In the genomic region with DNA sequence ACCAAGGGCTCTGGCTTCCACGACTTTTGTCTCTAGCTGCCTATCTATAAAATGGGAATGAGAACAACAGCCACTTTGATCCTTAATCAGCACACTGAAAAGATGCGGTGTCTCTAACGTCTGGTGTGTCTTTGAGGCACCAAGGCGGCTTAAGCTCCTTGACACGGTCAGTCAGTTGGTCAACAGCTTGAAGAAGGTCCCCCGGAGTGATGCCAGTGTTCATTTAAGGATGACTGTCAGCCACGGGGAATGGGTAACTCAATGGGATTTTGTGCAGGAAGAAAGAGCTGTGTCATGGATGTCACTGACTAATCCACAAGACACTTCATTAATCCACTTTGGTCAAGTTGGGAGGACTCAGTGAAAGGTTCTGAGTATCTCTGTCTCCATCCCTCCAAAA, we compare ENCODE assay signal across 20 mouse cellular contexts.
"Had no signal": no experiment of that assay in that cellular context is flagged by ENCODE, and none has a peak within 500 bp of the region (broad histone marks: within the 10 kb centered on the region; RNA-seq: fewer than 3 reads in every experiment).

No protein-coding gene starts in this region.

- H3K27ac ChIP-seq: kidney, postnatal 0 days; layer of hippocampus, adult 2 months; left cerebral cortex, adult 2 months; liver, embryonic 14.5 days; midbrain, embryonic 12.5 days; midbrain, embryonic 15.5 days; neural tube, embryonic 12.5 days; neural tube, embryonic 15.5 days; stomach, embryonic 15.5 days had no signal

- ATAC-seq: intestine, postnatal 0 days; midbrain, embryonic 15.5 days had no signal

- H3K27me3 ChIP-seq: lung, embryonic 15.5 days; megakaryocyte, embryonic 14.5 days; midbrain, embryonic 15.5 days; neural tube, embryonic 12.5 days; neural tube, embryonic 15.5 days; stomach, embryonic 15.5 days had no signal

- H3K4me2 ChIP-seq: lung, embryonic 15.5 days; midbrain, embryonic 12.5 days; midbrain, embryonic 15.5 days; neural tube, embryonic 12.5 days; neural tube, embryonic 15.5 days; stomach, embryonic 15.5 days had no signal

- H3K4me3 ChIP-seq: layer of hippocampus, adult 2 months; left cerebral cortex, adult 2 months; lung, embryonic 15.5 days; megakaryocyte, embryonic 14.5 days; midbrain, embryonic 12.5 days; midbrain, embryonic 15.5 days; neural tube, embryonic 12.5 days; neural tube, embryonic 15.5 days; stomach, embryonic 15.5 days had no signal

- H3K9ac ChIP-seq: liver, embryonic 14.5 days; lung, embryonic 15.5 days; midbrain, embryonic 12.5 days; midbrain, embryonic 15.5 days; neural tube, embryonic 12.5 days; neural tube, embryonic 15.5 days; stomach, embryonic 15.5 days had no signal

- H3K36me3 ChIP-seq: lung, embryonic 15.5 days; midbrain, embryonic 12.5 days; midbrain, embryonic 15.5 days; neural tube, embryonic 12.5 days; neural tube, embryonic 15.5 days; stomach, embryonic 15.5 days had no signal

- DNase-seq: kidney, adult 2 months; kidney, postnatal 25 days; layer of hippocampus, postnatal 36 days; lung, postnatal 10 days; lung, postnatal 36 days; right cerebral cortex, adult 18-20 months; right cerebral cortex, postnatal 14 days; right cerebral cortex, postnatal 4 days had no signal

- H3K4me1 ChIP-seq: neural tube, embryonic 12.5 days had no signal

- H3K9me3 ChIP-seq: lung, embryonic 15.5 days; megakaryocyte, embryonic 14.5 days; midbrain, embryonic 12.5 days; midbrain, embryonic 15.5 days; neural tube, embryonic 12.5 days; neural tube, embryonic 15.5 days; stomach, embryonic 15.5 days had no signal
